Mouse (Mus musculus) small intestine, adult 2 months (tissue): Measurements from ENCODE around the gene 1700028P14Rik.

Experiments
- CTCF ChIP-seq: fragments of 200-500 bp; IDR thresholded peaks from 2 replicates; pipeline ENCODE4 v1.5.1; 2012; ENCODE audit warnings: low read depth, mild to moderate bottlenecking, control low read depth, inconsistent platforms, low read length, moderate library complexity, mixed read lengths; ENCODE audit not compliant: insufficient replicate concordance, insufficient read length; ENCODE audit errors: extremely low read depth
- POLR2A ChIP-seq: fragments of 200-500 bp; IDR thresholded peaks from 2 replicates; pipeline ENCODE4 v1.6.1; 2012; ENCODE audit warnings: low read depth, mild to moderate bottlenecking, control low read depth, inconsistent platforms, low read length, moderate library complexity

DNA sequence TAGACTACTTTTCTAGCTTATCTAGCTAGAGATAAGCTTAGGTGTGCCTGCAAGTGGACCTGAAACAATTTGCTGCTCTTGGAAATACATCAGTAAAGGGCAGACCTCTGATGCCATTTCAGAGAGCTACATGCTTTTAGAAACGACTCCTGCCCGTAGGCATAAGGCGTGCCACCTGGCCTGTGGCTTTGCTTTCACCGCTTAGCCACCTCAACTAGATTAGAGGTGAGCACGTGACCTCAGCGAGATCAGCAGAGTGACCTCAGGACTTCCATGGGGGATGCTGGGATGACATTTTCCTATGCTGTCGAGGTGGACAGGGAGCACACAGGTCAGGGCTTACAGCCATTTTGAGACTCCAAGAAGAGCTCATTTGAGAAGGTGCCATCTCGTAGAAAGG lies 131.5 kb downstream of the 1700028P14Rik start:
- TF ChIP-seq POLR2A: no peak
- TF ChIP-seq CTCF: no peak
